Mouse (Mus musculus) urinary bladder, postnatal 25 days (tissue): ENCODE measurements at regions not wholly inside any gene's neighbourhood (a gene's known extent, or its start where the extent isn't known, plus 50 kb on each side); places are given as distances from the start of the nearest gene placed in this dataset.

Experiments
- DNase-seq: peaks from one replicate; pipeline ENCODE4 v3.0.0; 2022; ENCODE audit warnings: low spot score

- DNase-seq: no peak
These were observed 399.7 kb upstream of the Pou3f3 start for GRCm38 (mm10) chr1:42295841-42296240.

DNA sequence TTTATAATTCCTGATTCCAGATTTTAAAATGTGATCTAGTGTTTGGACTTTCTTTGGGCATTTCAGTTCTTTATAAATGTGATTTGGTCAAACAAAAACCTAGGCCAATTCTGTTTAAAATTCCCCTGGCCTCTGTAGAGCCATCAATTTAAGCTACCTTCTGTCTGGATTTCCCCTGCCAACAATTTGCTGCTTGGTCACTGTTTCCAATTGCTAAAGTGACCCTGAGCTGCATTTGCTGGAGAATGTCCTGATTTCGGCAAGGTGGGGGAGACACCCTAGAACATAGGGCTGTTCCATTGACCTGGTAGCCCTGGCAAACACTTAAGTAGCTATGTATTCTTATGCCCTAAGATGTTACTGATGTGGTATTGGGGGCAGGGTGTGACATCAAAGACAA lies 386.3 kb upstream of the Pou3f3 start:
- no peak for DNase-seq

DNA sequence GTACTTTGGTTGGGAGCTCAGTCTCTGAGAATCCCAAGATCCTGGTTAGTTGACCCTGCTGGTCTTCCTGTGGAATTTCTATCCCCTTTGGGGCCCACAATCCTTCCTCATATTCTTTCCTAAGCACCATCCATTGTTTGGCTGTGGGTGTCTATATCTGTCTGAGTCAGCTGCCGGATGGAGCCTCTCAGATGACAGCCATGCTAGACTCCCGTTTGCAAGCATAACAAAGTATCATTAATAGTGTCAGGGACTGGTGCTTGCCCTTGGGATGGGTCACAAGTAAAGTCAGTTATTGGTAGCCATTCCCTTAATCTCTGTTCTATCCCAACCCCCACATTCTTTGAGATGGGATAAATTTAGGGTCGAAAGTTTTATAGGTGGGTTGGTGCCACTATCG lies 382.1 kb upstream of the Pou3f3 start:
- DNase-seq: no peak

DNA sequence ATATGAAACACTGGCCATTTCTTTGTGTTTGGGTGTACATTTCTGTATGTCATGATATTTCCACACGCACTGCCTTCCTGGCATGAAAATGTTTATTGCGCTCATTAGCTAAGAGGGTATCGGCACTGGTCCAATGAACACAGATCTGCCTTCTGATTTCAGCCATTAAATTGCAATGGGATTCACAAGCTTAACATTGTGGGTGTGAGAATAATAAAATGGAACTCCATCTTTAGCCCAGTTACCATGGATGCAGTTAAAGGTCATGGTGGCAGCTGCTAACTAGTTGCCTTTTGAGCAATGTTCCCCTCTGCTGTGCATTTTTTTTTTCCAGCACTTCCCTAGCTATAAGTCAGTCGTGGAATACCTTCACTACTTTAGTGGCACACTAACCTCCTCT lies 343.7 kb upstream of the Pou3f3 start:
- no peak for DNase-seq

- DNase-seq: no peak
These were observed 343.2 kb upstream of the Pou3f3 start for GRCm38 (mm10) chr1:42352389-42352788.

- no peak for DNase-seq
These were observed 342.5 kb upstream of the Pou3f3 start for GRCm38 (mm10) chr1:42353096-42353495.

DNA sequence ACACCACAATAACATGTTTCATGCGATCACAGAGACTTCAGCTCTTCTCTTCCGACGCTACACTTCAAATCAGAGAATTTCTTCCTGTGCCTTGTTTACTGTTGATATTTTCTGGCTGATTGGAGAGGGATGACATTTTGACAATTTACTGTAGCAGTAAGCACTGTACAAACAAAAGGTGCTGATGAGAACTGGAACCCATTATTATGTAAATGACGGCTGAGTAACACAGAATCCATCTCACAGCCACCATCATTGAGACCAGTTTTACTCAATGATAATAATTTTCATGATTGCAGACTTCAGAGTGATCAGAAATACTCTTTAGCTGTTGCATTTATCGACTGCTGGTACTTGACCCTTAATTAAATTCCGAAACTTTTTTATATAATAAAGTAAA lies 341.5 kb upstream of the Pou3f3 start:
- DNase-seq: no peak

DNA sequence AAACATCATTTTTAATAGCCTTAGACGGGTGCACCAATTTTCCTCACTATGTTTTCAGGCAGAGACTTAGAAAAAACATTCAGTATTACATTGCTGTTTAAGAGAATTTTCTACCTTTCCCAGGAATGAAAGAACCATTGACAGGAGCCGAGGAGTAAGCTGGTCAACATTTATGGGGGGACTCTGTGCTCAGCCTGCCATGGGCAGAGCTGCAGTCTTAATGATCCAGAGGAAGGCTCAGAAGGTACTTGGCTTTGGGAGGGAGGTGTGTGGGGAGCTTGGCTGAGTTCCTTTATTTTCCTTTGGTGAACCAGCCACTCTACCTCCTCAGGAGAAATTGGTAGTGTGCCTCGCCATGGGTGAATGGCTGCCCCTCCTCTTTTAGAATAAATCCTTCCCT lies 333.1 kb upstream of the Pou3f3 start:
- no peak for DNase-seq

DNA sequence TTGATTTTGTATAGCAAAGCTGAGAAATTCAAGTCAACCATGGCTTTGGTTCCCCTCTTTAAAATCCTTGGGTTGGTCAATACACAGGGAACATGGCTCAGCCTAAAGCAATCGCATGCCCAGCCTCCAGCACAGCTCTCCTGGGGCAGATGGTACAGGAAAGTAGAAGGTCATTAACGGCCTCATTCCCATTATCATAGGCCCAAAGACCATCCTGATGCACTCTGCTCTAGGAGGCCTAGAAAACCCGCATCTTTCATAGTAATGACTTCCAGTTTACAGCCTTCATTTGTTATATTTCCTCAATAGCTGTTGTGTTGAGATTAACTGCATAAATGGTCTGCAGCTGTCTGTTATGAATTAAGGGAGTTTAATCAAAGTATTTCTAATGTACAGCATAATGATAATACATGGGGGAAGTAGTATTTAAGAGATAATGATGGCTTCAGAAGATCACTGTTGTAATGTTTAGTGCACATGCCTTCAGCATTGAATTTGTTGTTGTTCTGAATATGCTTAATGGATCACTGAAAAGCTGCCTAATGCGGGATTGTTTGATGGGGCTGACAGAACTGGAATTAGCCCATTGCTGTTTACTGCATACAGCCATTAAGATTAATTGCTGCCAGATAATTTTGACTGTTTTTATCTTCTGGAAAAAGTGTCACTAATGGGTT lies 329.8 kb upstream of the Pou3f3 start:
- DNase-seq: no peak

DNA sequence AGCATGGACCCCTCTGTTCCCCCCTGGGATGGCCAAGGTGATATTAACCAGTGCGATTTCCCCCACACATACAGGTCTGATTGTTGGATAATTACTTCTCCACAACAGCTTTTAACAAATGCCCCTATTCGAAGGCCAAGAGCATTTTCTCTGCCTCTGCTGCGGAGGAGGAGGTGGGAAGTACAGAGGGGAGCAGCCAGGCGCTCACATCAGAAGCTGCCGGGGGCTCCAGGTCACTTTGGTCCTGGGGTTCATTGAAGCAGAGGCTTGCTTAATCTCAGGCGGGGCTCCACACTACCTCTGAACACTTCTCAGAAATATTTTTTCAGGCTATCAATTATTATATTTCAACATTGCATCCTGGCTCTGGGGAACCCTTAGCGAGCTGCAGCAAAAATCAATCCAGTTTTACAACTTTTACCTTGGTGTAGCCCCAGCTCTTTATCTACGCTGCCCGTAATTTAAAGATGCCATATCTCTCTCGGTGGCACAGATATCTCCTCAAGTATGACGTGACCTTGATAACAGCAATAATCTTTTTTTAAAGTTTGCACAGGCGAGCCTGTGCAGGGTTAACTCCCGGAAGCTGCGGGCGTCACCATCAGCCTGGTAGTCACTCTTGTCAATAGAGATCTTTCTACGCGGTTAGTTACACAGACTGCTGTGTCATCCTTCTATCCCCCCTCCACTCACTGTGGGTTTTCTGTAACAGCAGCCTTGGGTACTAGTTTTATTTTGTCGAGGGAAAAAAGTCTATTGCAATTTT lies 307.5 kb upstream of the Pou3f3 start:
- no peak for DNase-seq

- DNase-seq: no peak
These were observed 306.8 kb upstream of the Pou3f3 start for GRCm38 (mm10) chr1:42388740-42389139.

DNA sequence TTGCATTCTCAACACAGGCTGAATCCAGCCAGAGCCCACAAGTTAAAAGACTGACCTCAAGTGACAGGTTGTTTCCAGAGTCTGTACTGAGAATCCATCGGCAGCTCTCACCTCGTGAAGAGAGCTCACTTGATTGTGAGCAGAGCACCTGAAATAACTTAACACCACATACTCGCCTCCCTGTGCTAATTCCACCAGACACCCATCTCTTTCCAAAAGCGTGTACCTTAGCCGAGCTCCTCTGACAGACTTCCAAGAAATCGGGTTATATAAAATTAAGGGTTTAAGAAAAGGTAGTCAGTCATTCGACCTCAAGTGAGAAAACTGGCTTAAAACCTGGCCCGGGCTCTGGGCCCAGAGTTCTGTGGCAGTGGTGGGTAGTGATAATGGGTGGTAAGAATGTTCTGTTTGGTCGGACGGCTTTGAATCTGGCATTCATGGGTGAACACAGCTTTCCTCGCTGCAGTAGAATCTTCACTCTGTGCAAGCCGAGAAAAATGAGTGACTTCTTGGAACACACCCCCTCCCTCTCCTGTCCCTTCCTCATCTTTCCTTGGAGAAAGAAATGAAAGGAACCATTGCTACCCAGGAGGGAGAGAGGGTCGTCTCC lies 299.8 kb upstream of the Pou3f3 start:
- no peak for DNase-seq

DNA sequence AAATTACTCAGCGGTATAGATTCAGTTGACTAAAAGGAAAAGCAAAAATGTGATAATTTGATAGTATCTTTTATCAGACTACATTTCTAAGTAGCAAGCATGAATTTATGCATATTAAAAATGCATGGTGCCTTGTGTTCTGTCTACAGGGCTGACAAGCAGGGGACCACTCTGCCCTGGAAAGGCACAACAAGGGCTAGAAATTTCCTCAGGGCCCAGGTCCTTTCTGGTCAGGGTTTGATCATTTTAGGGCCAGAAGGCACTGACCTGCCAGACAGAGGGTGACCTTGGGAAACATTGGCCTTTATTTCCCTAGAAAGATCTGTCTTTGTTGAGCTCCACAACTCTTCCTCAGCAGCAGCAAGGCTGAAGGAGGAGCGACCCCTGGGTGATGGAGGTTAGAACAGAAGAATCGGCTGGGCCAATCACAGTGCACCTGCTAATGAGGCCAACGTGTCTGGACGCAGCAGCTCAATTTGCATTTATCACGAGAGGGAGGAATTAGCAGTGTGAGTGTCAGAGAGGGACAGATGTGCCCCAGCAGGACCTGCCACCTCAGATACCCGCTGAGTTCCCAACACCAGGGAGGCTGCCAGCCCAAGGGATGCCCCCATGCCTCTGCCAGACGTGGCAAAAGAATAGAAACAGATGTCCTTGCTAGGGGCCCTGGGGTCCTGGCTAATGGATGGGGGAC lies 297.0 kb upstream of the Pou3f3 start:
- no peak for DNase-seq

DNA sequence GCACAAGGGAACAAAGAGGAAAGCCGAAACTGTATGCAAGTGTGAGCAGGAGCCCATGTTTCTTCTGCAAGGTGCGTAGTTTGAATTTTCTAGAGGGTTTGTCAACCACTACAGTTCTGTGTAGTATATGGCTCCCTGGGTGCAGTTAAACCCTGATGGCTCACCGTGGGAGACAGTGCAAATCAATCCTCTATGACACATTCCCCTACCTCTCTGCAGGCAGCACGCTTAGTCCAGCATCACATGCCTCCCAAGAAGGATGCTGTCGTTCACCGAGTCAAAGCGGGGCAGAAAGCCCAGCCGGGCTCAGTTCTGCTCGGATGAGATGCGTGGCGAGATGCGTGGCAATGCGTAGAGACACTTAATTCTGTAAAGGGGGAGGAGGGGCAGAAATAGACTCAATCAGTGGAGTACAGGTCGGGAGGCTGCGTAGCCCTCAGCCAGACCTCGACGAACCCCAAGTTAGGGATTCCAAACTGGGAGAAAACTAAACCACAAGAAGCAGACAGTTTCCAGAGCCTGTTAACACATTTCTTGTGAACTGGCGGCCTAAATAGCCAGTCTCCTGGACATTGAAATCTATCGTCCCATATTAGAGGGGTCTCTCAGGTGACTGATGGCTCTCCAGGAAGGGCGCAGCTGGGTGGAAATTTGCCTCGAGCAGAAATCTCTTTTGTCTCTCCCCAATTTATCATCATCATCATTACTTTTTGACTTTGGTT lies 279.6 kb upstream of the Pou3f3 start:
- DNase-seq: no peak

DNA sequence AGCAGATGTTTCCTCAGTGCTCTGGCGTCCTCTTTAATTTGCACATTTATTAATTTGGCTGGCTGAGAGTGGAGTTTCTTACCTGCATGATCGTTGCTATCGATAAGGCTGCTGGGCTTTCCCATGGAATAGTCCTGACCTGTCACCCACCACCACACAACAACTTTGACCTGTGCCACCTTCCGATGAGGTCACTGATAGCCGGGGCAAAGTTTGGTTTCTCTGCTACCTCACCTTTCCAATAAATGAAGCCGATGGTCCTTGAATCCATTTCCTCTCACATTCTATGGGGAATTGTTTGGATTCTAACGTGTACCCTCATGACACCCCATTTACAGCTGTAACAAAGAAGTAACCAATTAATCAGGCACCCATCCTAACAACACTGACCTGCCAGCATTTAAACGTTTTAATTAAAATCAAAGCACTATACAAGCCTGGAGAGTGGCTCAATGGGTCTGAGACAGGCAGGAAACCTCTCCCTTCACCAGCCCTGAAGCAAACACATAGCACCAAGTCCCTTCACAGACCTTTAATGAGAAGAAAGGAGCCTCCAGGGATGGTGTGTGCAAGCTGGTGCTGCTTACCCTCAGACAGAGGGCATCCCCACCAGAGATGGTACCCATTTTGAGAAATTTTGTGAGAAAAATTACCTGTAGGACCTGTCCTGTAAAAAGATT lies 278.9 kb upstream of the Pou3f3 start:
- no peak for DNase-seq

- DNase-seq: no peak
These were observed 277.8 kb upstream of the Pou3f3 start for GRCm38 (mm10) chr1:42417815-42418214.

GRCm38 (mm10) chr1:42418233-42418632 lies 277.3 kb upstream of the Pou3f3 start:
- no peak for DNase-seq

DNA sequence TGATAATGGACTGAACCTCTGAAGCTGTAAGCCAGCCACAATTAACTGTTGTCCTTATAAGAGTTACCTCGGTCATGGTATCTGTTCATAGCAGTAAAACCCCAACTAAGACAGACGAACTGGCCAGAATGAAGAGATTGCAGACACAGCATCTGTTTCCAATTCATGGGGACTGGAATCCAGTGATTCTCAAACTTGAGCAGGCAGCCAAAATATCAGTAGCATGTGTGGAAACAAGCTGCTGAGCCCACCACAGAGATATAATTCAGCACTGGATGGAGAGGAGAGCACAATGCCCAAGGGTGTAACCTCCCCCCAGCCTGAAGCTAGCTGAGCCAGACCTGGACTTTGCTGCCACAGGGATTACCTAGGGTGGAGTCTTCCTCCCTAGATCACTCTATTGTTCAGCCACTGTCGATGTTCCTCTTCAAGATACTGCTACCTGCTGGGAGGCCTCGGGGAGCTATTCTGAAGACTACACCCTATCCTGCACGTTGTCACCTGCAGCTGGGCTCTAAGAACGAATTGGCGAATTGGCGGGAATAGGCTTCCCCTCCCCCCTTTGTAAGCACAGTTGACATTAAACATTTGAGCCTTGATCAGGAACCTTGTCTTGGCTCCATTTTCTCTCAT lies 259.1 kb upstream of the Pou3f3 start:
- no peak for DNase-seq

DNA sequence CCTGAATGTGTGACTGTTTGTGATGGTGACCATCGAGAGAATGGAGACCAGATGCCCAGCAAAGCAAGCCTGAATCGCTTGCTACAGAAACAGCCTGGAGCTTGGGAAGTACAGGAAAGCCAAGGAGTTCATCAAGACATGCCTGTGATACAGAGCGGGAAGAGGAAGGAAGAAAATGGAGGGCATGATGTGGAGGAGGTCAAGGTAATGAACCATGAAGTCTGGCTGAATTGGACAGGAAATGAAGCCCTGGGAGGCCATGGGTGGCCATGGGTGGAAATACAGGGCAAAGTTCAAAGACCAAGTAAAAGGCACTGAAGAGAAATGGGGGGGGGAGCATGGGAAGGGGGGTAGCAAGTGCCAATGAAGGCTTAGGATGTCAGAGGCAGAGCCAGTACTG lies 227.2 kb upstream of the Pou3f3 start:
- no peak for DNase-seq

- DNase-seq: no peak
These were observed 223.6 kb upstream of the Pou3f3 start for GRCm38 (mm10) chr1:42471846-42472494.
